Mouse (Mus musculus) MEL (cell line): Measurements from ENCODE around the gene Glrp1. TPM values are rescaled to one million over a fixed set of nuclear protein-coding genes. Genes with fewer than 3 reads are reported as not detected.

Source experiments
- DNase-seq: peaks from one replicate; pipeline ENCODE4 v3.0.0; 2011; ENCODE audit warnings: low read depth, low spot score
- H3K27ac ChIP-seq: 2 replicates; pipeline ENCODE4 v1.5.1; 2012; ENCODE audit warnings: low read depth, mild to moderate bottlenecking, control low read depth, low read length, moderate library complexity; ENCODE audit not compliant: control insufficient read depth
- H3K27me3 ChIP-seq, 2 experiments: fragments of 150-350 bp in 1 of 2; sonication (generic) in 1 of 2; 2 replicates each; pipeline ENCODE4 v1.6.1; 2012; ENCODE audit warnings: low read length in 2 of 2, mild to moderate bottlenecking in 2 of 2, improper control_type of control experiment in 1 of 2, moderate library complexity in 1 of 2; ENCODE audit not compliant: insufficient read depth in 2 of 2, control insufficient read depth in 1 of 2
- H3K36me3 ChIP-seq, 2 experiments: 2 replicates each; pipeline ENCODE4 v1.6.1; 2012 to 2014; ENCODE audit warnings: low read length in 2 of 2, improper control_type of control experiment in 1 of 2, inconsistent platforms in 1 of 2, mild to moderate bottlenecking in 1 of 2; ENCODE audit not compliant: insufficient read depth in 2 of 2, control insufficient read depth in 1 of 2
- H3K4me1 ChIP-seq, 2 experiments: fragments of 150-350 bp in 1 of 2; sonication (generic) in 1 of 2; 2 replicates each; pipeline ENCODE4 v1.6.1; 2012; ENCODE audit warnings: low read length in 2 of 2, improper control_type of control experiment in 1 of 2, mild to moderate bottlenecking in 1 of 2; ENCODE audit not compliant: insufficient read depth in 2 of 2, control insufficient read depth in 1 of 2
- H3K4me3 ChIP-seq, 2 experiments: fragments of 150-350 bp in 1 of 2; sonication (generic) in 1 of 2; 2 replicates each; pipeline ENCODE4 v1.5.1; 2012; ENCODE audit warnings: low read depth in 2 of 2, low read length in 2 of 2, mild to moderate bottlenecking in 2 of 2, moderate library complexity in 2 of 2, control low read depth in 1 of 2, improper control_type of control experiment in 1 of 2; ENCODE audit not compliant: control insufficient read depth in 1 of 2, insufficient read depth in 1 of 2
- H3K79me2 ChIP-seq: 2 replicates; pipeline ENCODE4 v1.6.1; 2012; ENCODE audit warnings: mild to moderate bottlenecking, low read length, moderate library complexity; ENCODE audit not compliant: control insufficient read depth, poor library complexity, insufficient read depth
- H3K9ac ChIP-seq: 2 replicates; pipeline ENCODE4 v1.6.1; 2012; ENCODE audit warnings: low read depth, mild to moderate bottlenecking, control low read depth, low read length, moderate library complexity; ENCODE audit not compliant: control insufficient read depth, poor library complexity, severe bottlenecking
- H3K9me3 ChIP-seq: fragments of 150-350 bp; sonication (generic); replicated peaks from 2 replicates; pipeline ENCODE4 v1.6.1; 2012; ENCODE audit warnings: mild to moderate bottlenecking, low read length, improper control_type of control experiment, moderate library complexity; ENCODE audit not compliant: insufficient read depth
- BHLHE40 ChIP-seq: IDR thresholded peaks from 2 replicates; pipeline ENCODE4 v1.6.1; 2012; ENCODE audit warnings: low read depth, mild to moderate bottlenecking, inconsistent platforms, low read length, improper control_type of control experiment, borderline replicate concordance
- CHD1 ChIP-seq: IDR thresholded peaks from 2 replicates; pipeline ENCODE4 v1.6.1; 2012; ENCODE audit warnings: low read depth, mild to moderate bottlenecking, inconsistent platforms, low read length, improper control_type of control experiment
- CHD2 ChIP-seq: IDR thresholded peaks from 2 replicates; pipeline ENCODE4 v1.6.1; 2011; ENCODE audit warnings: low read length, improper control_type of control experiment
- CTCF ChIP-seq, 3 experiments: IDR thresholded peaks in 2 of 3; conservative IDR thresholded peaks in 1 of 3; 2 replicates each; pipeline ENCODE4 v1.5.1; 2011 to 2012; ENCODE audit warnings: low read length in 3 of 3, low read depth in 2 of 3, mild to moderate bottlenecking in 2 of 3, improper control_type of control experiment in 1 of 3, inconsistent platforms in 1 of 3, mixed read lengths in 1 of 3, moderate library complexity in 1 of 3; ENCODE audit not compliant: control insufficient read depth in 1 of 3, insufficient read depth in 1 of 3, poor library complexity in 1 of 3, severe bottlenecking in 1 of 3
- E2F4 ChIP-seq: IDR thresholded peaks from 2 replicates; pipeline ENCODE4 v1.6.1; 2011; ENCODE audit warnings: low read depth, low read length, improper control_type of control experiment, borderline replicate concordance
- ELF1 ChIP-seq: IDR thresholded peaks from 2 replicates; pipeline ENCODE4 v1.6.1; 2014; ENCODE audit warnings: low read depth, mild to moderate bottlenecking, inconsistent platforms, low read length, improper control_type of control experiment, moderate library complexity
- EP300 ChIP-seq, 2 experiments: IDR thresholded peaks; 2 replicates each; pipeline ENCODE4 v1.6.1; 2011; ENCODE audit warnings: improper control_type of control experiment in 2 of 2, low read length in 2 of 2, low read depth in 1 of 2, mild to moderate bottlenecking in 1 of 2
- ETS1 ChIP-seq: IDR thresholded peaks from 2 replicates; pipeline ENCODE4 v1.6.1; 2012; ENCODE audit warnings: low read depth, mild to moderate bottlenecking, inconsistent platforms, low read length, improper control_type of control experiment, moderate library complexity
- GABPA ChIP-seq: IDR thresholded peaks from 2 replicates; pipeline ENCODE4 v1.6.1; 2012; ENCODE audit warnings: low read depth, mild to moderate bottlenecking, inconsistent platforms, low read length, improper control_type of control experiment, moderate library complexity
- GATA1 ChIP-seq: IDR thresholded peaks from 2 replicates; pipeline ENCODE4 v1.6.1; 2011; ENCODE audit warnings: low read depth, low read length, improper control_type of control experiment
- HCFC1 ChIP-seq: IDR thresholded peaks from 2 replicates; pipeline ENCODE4 v1.6.1; 2012; ENCODE audit warnings: low read depth, mild to moderate bottlenecking, inconsistent platforms, low read length, improper control_type of control experiment, moderate library complexity
- JUND ChIP-seq: IDR thresholded peaks from 2 replicates; pipeline ENCODE4 v1.6.1; 2011; ENCODE audit warnings: low read depth, mild to moderate bottlenecking, improper control_type of control experiment, low read length
- KAT2A ChIP-seq: conservative IDR thresholded peaks from 2 replicates; pipeline ENCODE4 v1.6.1; 2012; ENCODE audit warnings: low read depth, low read length, improper control_type of control experiment, inconsistent platforms
- MAFK ChIP-seq: IDR thresholded peaks from 2 replicates; pipeline ENCODE4 v1.6.1; 2011; ENCODE audit warnings: low read depth, mild to moderate bottlenecking, low read length, improper control_type of control experiment, borderline replicate concordance
- MAX ChIP-seq: IDR thresholded peaks from 2 replicates; pipeline ENCODE4 v1.6.1; 2011; ENCODE audit warnings: low read length, improper control_type of control experiment
- MAZ ChIP-seq: IDR thresholded peaks from 2 replicates; pipeline ENCODE4 v1.6.1; 2012; ENCODE audit warnings: low read depth, mild to moderate bottlenecking, inconsistent platforms, low read length, improper control_type of control experiment
- MEF2A ChIP-seq: IDR thresholded peaks from 2 replicates; pipeline ENCODE4 v1.6.1; 2014; ENCODE audit warnings: low read depth, mild to moderate bottlenecking, inconsistent platforms, low read length, improper control_type of control experiment; ENCODE audit not compliant: poor library complexity, insufficient replicate concordance, severe bottlenecking; ENCODE audit errors: extremely low read depth
- MXI1 ChIP-seq: IDR thresholded peaks from 2 replicates; pipeline ENCODE4 v1.6.1; 2011; ENCODE audit warnings: mild to moderate bottlenecking, low read depth, low read length, improper control_type of control experiment
- MYB ChIP-seq: IDR thresholded peaks from 2 replicates; pipeline ENCODE4 v1.6.1; 2011; ENCODE audit warnings: mild to moderate bottlenecking, low read depth, low read length, improper control_type of control experiment
- MYC ChIP-seq: IDR thresholded peaks from 2 replicates; pipeline ENCODE4 v1.6.1; 2011; ENCODE audit warnings: low read depth, mild to moderate bottlenecking, low read length, improper control_type of control experiment, moderate library complexity
- NELFE ChIP-seq: IDR thresholded peaks from 2 replicates; pipeline ENCODE4 v1.6.1; 2011; ENCODE audit warnings: low read depth, low read length, improper control_type of control experiment
- NRF1 ChIP-seq: IDR thresholded peaks from 2 replicates; pipeline ENCODE4 v1.6.1; 2014; ENCODE audit warnings: low read depth, mild to moderate bottlenecking, inconsistent platforms, low read length, improper control_type of control experiment, moderate library complexity; ENCODE audit not compliant: poor library complexity, insufficient read depth, severe bottlenecking
- POLR2A ChIP-seq, 2 experiments: IDR thresholded peaks; 2 replicates each; pipeline ENCODE4 v1.6.1; 2011 to 2012; ENCODE audit warnings: low read length in 2 of 2, mild to moderate bottlenecking in 2 of 2, control low read depth in 1 of 2, improper control_type of control experiment in 1 of 2, low read depth in 1 of 2, moderate library complexity in 1 of 2; ENCODE audit not compliant: control insufficient read depth in 1 of 2, insufficient read depth in 1 of 2, poor library complexity in 1 of 2
- POLR2AphosphoS2 ChIP-seq: IDR thresholded peaks from 2 replicates; pipeline ENCODE4 v1.6.1; 2011; ENCODE audit warnings: low read length, improper control_type of control experiment
- POLR2AphosphoS5 ChIP-seq: IDR thresholded peaks from 2 replicates; pipeline ENCODE4 v1.6.1; 2012; ENCODE audit warnings: low read depth, borderline replicate concordance, mild to moderate bottlenecking, inconsistent platforms, low read length, moderate library complexity, mixed read lengths
- RCOR1 ChIP-seq: IDR thresholded peaks from 2 replicates; pipeline ENCODE4 v1.6.1; 2012; ENCODE audit warnings: low read depth, mild to moderate bottlenecking, inconsistent platforms, low read length, improper control_type of control experiment
- SIN3A ChIP-seq: IDR thresholded peaks from 2 replicates; pipeline ENCODE4 v1.6.1; 2012; ENCODE audit warnings: low read length, improper control_type of control experiment, inconsistent platforms
- SMC3 ChIP-seq: IDR thresholded peaks from 2 replicates; pipeline ENCODE4 v1.6.1; 2011; ENCODE audit warnings: low read depth, low read length, improper control_type of control experiment
- TAL1 ChIP-seq: IDR thresholded peaks from 2 replicates; pipeline ENCODE4 v1.6.1; 2012; ENCODE audit warnings: mild to moderate bottlenecking, inconsistent platforms, low read length, moderate library complexity, mixed read lengths
- TBP ChIP-seq: IDR thresholded peaks from 2 replicates; pipeline ENCODE4 v1.8.0; 2011; ENCODE audit warnings: low read depth, low read length, improper control_type of control experiment
- USF1 ChIP-seq: IDR thresholded peaks from 2 replicates; pipeline ENCODE4 v1.6.1; 2014; ENCODE audit warnings: low read depth, mild to moderate bottlenecking, inconsistent platforms, low read length, improper control_type of control experiment, moderate library complexity
- ZC3H11A ChIP-seq: IDR thresholded peaks from 2 replicates; pipeline ENCODE4 v1.6.1; 2012; ENCODE audit warnings: low read depth, mild to moderate bottlenecking, inconsistent platforms, low read length, improper control_type of control experiment
- ZKSCAN1 ChIP-seq: IDR thresholded peaks from 2 replicates; pipeline ENCODE4 v1.6.1; 2012; ENCODE audit warnings: low read depth, mild to moderate bottlenecking, inconsistent platforms, low read length, improper control_type of control experiment, moderate library complexity
- ZMIZ1 ChIP-seq: IDR thresholded peaks from 2 replicates; pipeline ENCODE4 v1.6.1; 2012; ENCODE audit warnings: low read depth, mild to moderate bottlenecking, inconsistent platforms, low read length, improper control_type of control experiment, moderate library complexity
- ZNF384 ChIP-seq: IDR thresholded peaks from 2 replicates; pipeline ENCODE4 v1.6.1; 2012; ENCODE audit warnings: low read depth, mild to moderate bottlenecking, inconsistent platforms, low read length, improper control_type of control experiment
- polyA plus RNA-seq, 2 experiments: library from polyadenylated mRNA; stranded (reverse) in 1 of 2; unstranded in 1 of 2; fragments of >175 nt in 1 of 2; fragments of >200 nt in 1 of 2; gene quantifications; 2 replicates each; pipeline versions ENCODE4 v1.2.1 to v1.2.4; 2012; ENCODE audit warnings: low replicate concordance in 2 of 2, low read depth in 1 of 2; ENCODE audit not compliant: insufficient read length in 2 of 2, insufficient read depth in 1 of 2, missing spikeins in 1 of 2
- total RNA-seq: library from RNA; depleted of rRNA; stranded (reverse); fragments of 300-350 nt; gene quantifications from 2 replicates; pipeline ENCODE4 v1.2.3, GENCODE M21; 2012

Glrp1 gene
- total and polyA plus RNA-seq, 3 experiments: not detected

GRCm38 (mm10) chr1:88482142-88483099 is 27.4 kb downstream of the Glrp1 start:
- Histone ChIP-seq H3K27ac (peak overlapping the region; percentile 91), H3K27me3 (no peaks in the 10 kb centered on the region), H3K9me3 (no peaks in the 10 kb centered on the region), H3K79me2 (no peaks in the 10 kb centered on the region), H3K4me1 (peaks cover 6 to 15% of the 10 kb centered on the region in 2 experiments), H3K4me3 (peak overlapping the region; percentile 26 to 45), H3K9ac (peak overlapping the region; percentile 57), H3K36me3 (peaks cover 0 to 2% of the 10 kb centered on the region in 2 experiments; a peak in 1 of 4 replicates)
- DNase-seq: peak; percentile 85
- TF ChIP-seq ZMIZ1 (no peak), MAZ (no peak), POLR2AphosphoS2 (no peak), USF1 (no peak), SIN3A (peak; percentile 58), MAFK (peak; percentile 36; the same call in 1 of the 2 replicates), JUND (no peak), NELFE (no peak), GATA1 (peak; percentile 90), SMC3 (no peak), CHD2 (no peak), ZC3H11A (no peak), NRF1 (no peak), MXI1 (peak; percentile 45; the same call in 1 of the 2 replicates), CHD1 (no peak), GABPA (no peak), HCFC1 (no peak), MAX (peak; percentile 89), ETS1 (peak; percentile 80), POLR2AphosphoS5 (no peak), CTCF (IDR thresholded peaks at IDR 0.05 in 2 of 3, conservative IDR thresholded peaks at IDR 0.05 in 1 of 3; ENCODE audit: control insufficient read depth in 1 of 3, insufficient read depth in 1 of 3, low read depth in 2 of 3, low read length in 3 of 3, poor library complexity in 1 of 3, severe bottlenecking in 1 of 3) (no peak), EP300 (IDR thresholded peaks at IDR 0.05; ENCODE audit: low read depth in 1 of 2, low read length in 2 of 2) (peak; percentile 69 to 73), MYB (no peak), TAL1 (peak; percentile 69), E2F4 (peak; percentile 91), ZKSCAN1 (no peak), BHLHE40 (peak; percentile 35; the same call in 1 of the 2 replicates), TBP (no peak), ELF1 (peak; percentile 55; the same call in 1 of the 2 replicates), RCOR1 (peak; percentile 38; the same call in 1 of the 2 replicates), MEF2A (peak; percentile 68; the same call in 1 of the 2 replicates), KAT2A (no peak), ZNF384 (no peak), POLR2A (IDR thresholded peaks at IDR 0.05; ENCODE audit: control insufficient read depth in 1 of 2, insufficient read depth in 1 of 2, low read depth in 1 of 2, low read length in 2 of 2, poor library complexity in 1 of 2) (0 out of 4 replicates have a peak, but pooled peaks of 1 of the 2 experiments have one; percentile 15), MYC (peak; percentile 86)
